Mouse (Mus musculus): ENCODE results near the gene Sap25. TPM values are rescaled to one million over a fixed set of nuclear protein-coding genes. Genes with fewer than 3 reads are reported as not detected.

The Sap25 gene
- polyA plus RNA-seq, 1 experiment from 2014 or later: 5.2 TPM

Other genes starting within 250 kb of the Sap25 start
- gene Zan, start 164.3 kb upstream of the Sap25 start, polyA plus RNA-seq (2015; fragmentation: Nextera tagmentation; extraction: Ambion mirVana): 0.06 and 0.08 TPM in 2 replicates
- gene Pop7, start 138.8 kb upstream of the Sap25 start, polyA plus RNA-seq (2015; fragmentation: Nextera tagmentation; extraction: Ambion mirVana): 82.2 and 85.1 TPM in 2 replicates
- gene Gigyf1, start 122.8 kb upstream of the Sap25 start, polyA plus RNA-seq (2015; fragmentation: Nextera tagmentation; extraction: Ambion mirVana): 17.9 and 19.5 TPM in 2 replicates
- not detected in 2 replicates for gene Epo, start 108.1 kb upstream of the Sap25 start, polyA plus RNA-seq (2015; fragmentation: Nextera tagmentation; extraction: Ambion mirVana)
- 529 and 536 TPM in 2 replicates for gene Gnb2, start 107.8 kb upstream of the Sap25 start, polyA plus RNA-seq (2015; fragmentation: Nextera tagmentation; extraction: Ambion mirVana)
- 256 and 271 TPM in 2 replicates for gene Actl6b, start 87.8 kb upstream of the Sap25 start, polyA plus RNA-seq (2015; fragmentation: Nextera tagmentation; extraction: Ambion mirVana)
- 3.4 and 3.8 TPM in 2 replicates for gene Tfr2, start 71.5 kb upstream of the Sap25 start, polyA plus RNA-seq (2015; fragmentation: Nextera tagmentation; extraction: Ambion mirVana)
- gene Mospd3, start 40.3 kb upstream of the Sap25 start, polyA plus RNA-seq (2015; fragmentation: Nextera tagmentation; extraction: Ambion mirVana): 49.1 and 49.6 TPM in 2 replicates
- 22.8 and 26.4 TPM in 2 replicates for gene Pcolce, start 27.6 kb upstream of the Sap25 start, polyA plus RNA-seq (2015; fragmentation: Nextera tagmentation; extraction: Ambion mirVana)
- gene Fbxo24, start 12.3 kb upstream of the Sap25 start, polyA plus RNA-seq (2015; fragmentation: Nextera tagmentation; extraction: Ambion mirVana): 0.17 and 0.21 TPM in 2 replicates
- gene Lrch4, start 12.2 kb upstream of the Sap25 start, polyA plus RNA-seq (2015; fragmentation: Nextera tagmentation; extraction: Ambion mirVana): 19.9 and 23.4 TPM in 2 replicates
- gene Gm20605, start 12.2 kb upstream of the Sap25 start, polyA plus RNA-seq (2015; fragmentation: Nextera tagmentation; extraction: Ambion mirVana): 7.9 and 8.9 TPM in 2 replicates
- gene Irs3, start 4.4 kb downstream of the Sap25 start, polyA plus RNA-seq (2015; fragmentation: Nextera tagmentation; extraction: Ambion mirVana): 0.09 and 0.16 TPM in 2 replicates
- 15.6 and 16.4 TPM in 2 replicates for gene Agfg2, start 43.4 kb downstream of the Sap25 start, polyA plus RNA-seq (2015; fragmentation: Nextera tagmentation; extraction: Ambion mirVana)
- 32.9 and 34.1 TPM in 2 replicates for gene Nyap1, start 100.3 kb downstream of the Sap25 start, polyA plus RNA-seq (2015; fragmentation: Nextera tagmentation; extraction: Ambion mirVana)
- gene Tsc22d4, start 104.4 kb downstream of the Sap25 start, polyA plus RNA-seq (2015; fragmentation: Nextera tagmentation; extraction: Ambion mirVana): 61.1 and 62.5 TPM in 2 replicates
- 40.6 and 44.1 TPM in 2 replicates for gene Ppp1r35, start 137.5 kb downstream of the Sap25 start, polyA plus RNA-seq (2015; fragmentation: Nextera tagmentation; extraction: Ambion mirVana)
- 10.7 and 11.1 TPM in 2 replicates for gene Mepce, start 146.3 kb downstream of the Sap25 start, polyA plus RNA-seq (2015; fragmentation: Nextera tagmentation; extraction: Ambion mirVana)
- 10.6 and 12.3 TPM in 2 replicates for gene Zcwpw1, start 146.5 kb downstream of the Sap25 start, polyA plus RNA-seq (2015; fragmentation: Nextera tagmentation; extraction: Ambion mirVana)
- 0.25 and 0.44 TPM in 2 replicates for gene Pilra, start 194.9 kb downstream of the Sap25 start, polyA plus RNA-seq (2015; fragmentation: Nextera tagmentation; extraction: Ambion mirVana)
- not detected in 2 replicates for gene Pilrb1, start 216.8 kb downstream of the Sap25 start, polyA plus RNA-seq (2015; fragmentation: Nextera tagmentation; extraction: Ambion mirVana)
- gene Pilrb2, start 230.5 kb downstream of the Sap25 start, polyA plus RNA-seq (2015; fragmentation: Nextera tagmentation; extraction: Ambion mirVana): not detected in 2 replicates

All from hindbrain, embryonic 13.5 days (tissue).